Mouse (Mus musculus) layer of hippocampus, postnatal 10 days (tissue): ENCODE data around the gene Smarce1. TPM values are rescaled to one million over a fixed set of nuclear protein-coding genes. Genes with fewer than 3 reads are reported as not detected.

Source experiments
- DNase-seq, 2 experiments: peaks; one replicate each; pipeline ENCODE4 v3.0.0; 2021; ENCODE audit warnings: low spot score in 2 of 2
- total RNA-seq, 2 experiments: library from RNA; stranded (reverse); gene quantifications; 2 replicates each; pipeline ENCODE4 v1.2.3; 2021

Smarce1 gene
- total RNA-seq, 2 experiments from 2014 or later = 90.7 to 93.3 TPM

DNA sequence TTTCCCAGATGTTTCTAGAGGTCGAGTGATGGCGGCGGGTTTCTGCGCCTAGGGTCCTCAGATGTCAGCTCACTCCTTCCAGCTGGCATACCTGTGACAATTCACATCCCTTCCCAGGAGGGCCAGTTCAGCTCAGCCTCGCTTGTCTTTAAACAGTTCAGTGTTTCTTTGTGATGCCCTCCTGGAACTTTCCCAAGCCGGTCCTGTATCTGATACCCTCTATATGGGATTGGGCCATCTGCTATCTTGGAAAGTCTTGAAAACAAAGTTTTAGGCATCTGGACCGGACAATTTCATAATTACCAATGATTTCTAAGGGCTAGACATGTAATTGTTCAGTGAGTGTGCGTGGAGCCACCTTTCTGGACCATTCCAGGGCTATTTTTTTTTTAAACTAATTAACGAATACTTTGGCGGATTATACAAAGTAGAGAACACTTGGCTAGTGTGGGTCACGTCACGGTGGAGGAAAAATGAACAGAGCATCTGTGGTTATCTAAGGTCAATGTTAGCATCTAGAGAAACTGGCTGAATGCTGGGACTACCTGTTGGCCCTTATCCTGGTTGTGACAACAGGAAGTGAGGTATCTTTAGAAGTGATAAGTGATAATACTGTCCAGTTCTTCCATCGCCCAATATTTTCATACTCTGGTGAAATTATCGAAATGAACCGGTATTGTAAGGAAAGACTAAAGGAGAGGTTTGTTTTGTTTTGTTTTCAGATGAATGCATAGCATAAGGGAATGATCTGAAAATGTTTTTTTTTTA lies 416 bp upstream of the Smarce1 start:
- DNase-seq = no peak

GRCm38 (mm10) chr11:99229641-99230260 lies 1.1 kb downstream of the Smarce1 start:
- peak in 1 of 2 experiments; percentile 23 for DNase-seq

GRCm38 (mm10) chr11:99226298-99226697 lies 4.5 kb downstream of the Smarce1 start:
- DNase-seq = no peak

- DNase-seq = no peak
These were observed 7.5 kb downstream of the Smarce1 start for GRCm38 (mm10) chr11:99223310-99223709.

DNA sequence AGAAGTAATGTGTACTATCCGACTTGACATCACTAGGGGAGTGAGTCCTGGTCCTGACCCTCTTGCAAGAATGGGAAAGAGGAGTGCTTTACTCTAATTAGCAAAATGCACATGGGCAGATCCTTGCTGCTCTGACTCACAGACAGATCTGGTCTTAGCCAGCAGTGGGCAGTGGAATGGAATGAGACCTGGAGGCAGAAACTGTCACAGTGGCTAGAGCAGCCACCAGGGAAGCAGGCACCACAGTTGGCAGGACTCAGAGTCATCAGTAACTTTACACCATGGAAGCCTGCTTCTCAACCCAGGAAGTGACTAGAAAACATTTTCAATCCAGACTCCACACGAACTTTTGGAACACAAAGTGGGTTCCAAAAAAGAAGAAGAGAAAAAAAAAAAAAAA lies 9.0 kb downstream of the Smarce1 start:
- no peak for DNase-seq

- no peak for DNase-seq
These were observed 13.4 kb downstream of the Smarce1 start for GRCm38 (mm10) chr11:99217248-99217986.

DNA sequence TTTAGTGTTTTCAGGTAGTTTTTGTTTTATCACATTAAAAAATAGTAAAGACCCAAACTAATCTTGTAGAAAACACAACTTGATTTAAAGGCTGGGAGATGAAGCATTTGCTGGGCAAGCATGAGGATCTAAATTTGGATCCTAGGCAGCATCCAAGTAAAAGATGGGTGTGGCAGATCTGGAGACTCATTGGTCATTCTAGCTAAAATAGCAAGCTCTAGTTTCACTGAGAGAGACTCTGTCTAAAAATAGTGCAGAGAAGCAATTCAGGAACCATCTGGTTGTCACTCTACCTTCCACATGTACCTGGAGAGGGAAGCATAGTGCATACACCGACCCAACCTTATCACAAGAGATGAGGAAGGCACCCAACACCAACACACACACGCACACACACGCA lies 14.6 kb downstream of the Smarce1 start:
- DNase-seq = no peak

- DNase-seq = no peak
These were observed 18.1 kb downstream of the Smarce1 start for GRCm38 (mm10) chr11:99212693-99213092.

DNA sequence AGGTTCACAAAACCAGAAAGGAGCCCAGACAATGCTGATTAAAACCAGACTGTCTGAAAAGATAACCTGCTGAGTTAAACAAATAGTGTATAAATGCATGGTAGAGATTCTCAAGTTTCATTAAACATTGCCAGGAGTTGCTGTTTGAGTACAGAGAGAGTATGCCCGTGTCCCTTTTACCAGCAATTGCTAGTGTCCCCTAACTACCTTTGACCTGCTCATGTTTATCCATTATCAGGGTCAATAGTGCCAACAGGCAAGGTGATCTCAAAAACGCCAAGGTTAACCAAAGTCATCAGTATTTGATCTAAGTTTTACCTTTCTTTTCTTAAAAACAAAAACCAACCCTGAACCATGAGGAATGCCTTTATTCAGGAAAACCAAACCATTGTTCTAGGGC lies 18.9 kb downstream of the Smarce1 start:
- no peak for DNase-seq

- no peak for DNase-seq
These were observed 22.6 kb downstream of the Smarce1 start for GRCm38 (mm10) chr11:99208105-99208669.

GRCm38 (mm10) chr11:99207449-99207848 lies 23.4 kb downstream of the Smarce1 start:
- no peak for DNase-seq

GRCm38 (mm10) chr11:99206954-99207353 lies 23.9 kb downstream of the Smarce1 start:
- DNase-seq = peak in 1 of 2 experiments; percentile 31

GRCm38 (mm10) chr11:99189154-99189582 lies 41.6 kb downstream of the Smarce1 start:
- peak; percentile 54 to 61 for DNase-seq

GRCm38 (mm10) chr11:99187348-99187747 lies 43.5 kb downstream of the Smarce1 start:
- no peak for DNase-seq

- DNase-seq = no peak
These were observed 44.0 kb downstream of the Smarce1 start for GRCm38 (mm10) chr11:99186836-99187235.

DNA sequence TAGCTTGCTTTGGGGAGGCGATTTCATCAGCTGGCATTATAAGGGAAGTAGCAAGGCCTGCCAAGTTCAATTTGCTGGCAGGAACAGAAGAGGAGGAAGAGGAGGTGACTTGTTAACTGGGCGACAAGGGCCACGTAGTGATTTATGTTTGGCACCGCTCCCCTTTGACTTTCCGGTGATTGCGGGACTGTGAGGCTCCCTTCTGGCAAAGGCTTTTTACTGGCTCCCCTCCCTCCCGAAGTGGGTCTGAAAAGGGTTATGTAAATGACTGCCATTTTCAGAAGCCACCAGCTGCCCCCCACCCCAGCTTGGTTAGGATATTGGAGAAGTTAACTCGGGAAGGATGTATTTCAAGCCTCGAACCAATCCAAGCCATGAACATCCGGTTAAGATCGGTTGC lies 48.2 kb downstream of the Smarce1 start:
- DNase-seq = no peak

DNA sequence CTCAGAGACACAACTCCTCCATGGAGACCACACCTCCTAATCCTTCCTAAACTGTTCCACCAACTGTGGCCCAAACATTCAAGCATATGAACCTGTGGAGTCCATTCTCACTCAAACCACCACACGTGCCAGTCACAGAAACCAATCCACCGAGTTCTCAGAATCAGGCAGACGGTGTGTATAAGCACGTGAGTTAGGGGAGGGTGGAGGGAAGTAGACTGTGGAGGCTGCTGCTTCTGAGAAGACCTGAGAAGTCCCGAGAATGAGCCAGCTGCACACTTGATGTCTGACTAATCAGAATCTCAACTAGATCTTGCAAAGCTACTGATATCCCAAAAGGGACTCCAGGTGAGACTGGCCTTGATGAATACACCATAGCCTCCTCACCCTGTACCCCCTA lies 50.7 kb downstream of the Smarce1 start:
- no peak for DNase-seq

DNA sequence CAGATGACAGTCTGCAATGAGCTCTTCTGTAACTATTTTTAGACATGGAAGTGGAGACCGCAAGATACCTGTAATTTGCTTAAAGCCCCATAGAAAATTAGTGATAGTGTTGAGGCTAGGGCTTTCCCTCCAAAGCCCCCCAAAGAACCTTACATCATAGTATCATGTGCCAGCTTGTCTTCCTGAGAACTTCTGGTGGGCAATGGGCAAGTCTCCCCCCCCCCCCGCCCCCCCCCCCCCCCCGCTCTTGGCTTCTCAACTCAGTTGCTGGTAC lies 53.0 kb downstream of the Smarce1 start:
- DNase-seq = no peak

DNA sequence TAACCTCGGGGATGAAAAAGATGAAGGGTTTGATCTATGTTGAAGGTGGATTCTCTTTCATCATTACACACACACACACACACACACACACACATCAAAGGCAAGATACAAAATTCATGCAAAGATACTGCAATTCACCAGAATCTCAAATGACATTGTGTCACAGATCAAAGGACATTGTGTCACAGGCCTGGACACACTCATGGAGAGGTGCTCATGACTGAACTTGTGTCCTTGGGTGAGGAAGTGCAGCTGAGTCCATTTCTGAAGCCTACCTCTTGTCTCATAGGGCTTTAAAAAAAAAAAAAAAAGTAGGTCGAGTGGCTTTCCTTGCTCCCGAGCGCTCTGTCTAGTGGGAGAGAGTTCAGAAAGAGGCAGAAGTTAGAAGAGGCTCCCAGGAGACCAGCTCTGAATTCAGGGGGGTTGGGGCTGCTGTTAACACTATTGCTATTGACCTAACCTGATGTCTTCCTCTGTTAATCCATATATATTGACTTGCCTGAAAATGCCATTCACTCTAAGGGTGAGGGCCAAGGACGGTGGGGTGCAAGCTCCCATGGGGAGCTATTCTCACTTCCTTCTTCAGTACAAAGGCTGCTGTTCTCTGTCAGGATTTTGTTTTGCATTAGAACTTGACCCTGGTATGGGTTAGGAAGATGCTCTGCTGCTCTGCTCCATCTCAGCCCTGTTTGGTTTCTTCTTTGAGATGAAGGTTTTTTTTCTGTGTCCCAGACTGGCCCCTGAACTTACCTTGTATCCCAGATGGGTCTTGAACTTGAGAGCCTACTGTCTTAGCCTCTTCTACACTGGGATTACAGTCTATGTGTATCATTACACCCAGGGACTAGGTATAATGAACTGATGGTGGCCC lies 53.5 kb downstream of the Smarce1 start:
- no peak for DNase-seq

DNA sequence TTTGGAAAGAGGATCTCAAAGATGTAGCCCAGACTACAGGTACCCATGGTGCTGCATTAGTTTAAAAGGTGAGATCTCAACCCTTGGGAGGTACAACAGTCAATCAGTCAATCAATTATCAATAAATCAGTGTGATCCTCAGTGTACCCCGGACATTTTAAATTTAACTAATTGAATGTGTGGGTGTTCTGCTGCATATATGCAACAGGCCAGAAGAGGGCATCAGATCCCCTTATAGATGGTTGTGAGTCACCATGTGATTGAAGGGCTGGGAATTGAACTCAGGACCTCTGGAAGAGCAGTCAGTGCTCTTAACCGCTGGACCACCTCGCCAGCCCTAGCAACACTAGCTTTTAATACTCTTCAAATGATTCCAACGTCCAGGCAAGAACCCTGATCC lies 58.8 kb downstream of the Smarce1 start:
- no peak for DNase-seq

DNA sequence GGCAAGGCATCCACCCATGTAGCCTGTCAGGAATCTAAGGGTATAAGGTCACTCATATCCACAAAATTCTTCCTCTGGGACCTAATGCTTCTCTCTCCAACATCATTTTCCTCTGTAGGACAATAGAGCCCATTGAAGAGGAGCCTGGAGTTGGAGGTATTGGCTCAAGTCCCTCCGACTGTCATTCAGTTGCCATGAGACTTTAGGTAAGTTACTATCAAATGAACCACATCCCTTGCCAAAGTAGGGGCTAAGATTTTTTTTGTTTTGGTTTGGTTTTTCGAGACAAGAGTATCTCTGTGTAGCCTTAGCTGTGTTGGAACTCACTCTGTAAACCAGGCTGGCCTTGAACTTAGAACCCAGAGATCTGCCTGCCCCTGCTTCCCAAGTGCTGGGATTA lies 59.4 kb downstream of the Smarce1 start:
- DNase-seq = no peak
